Mouse (Mus musculus) myocyte (in vitro differentiated cells): Measurements from ENCODE around the gene Col9a3.

Experiments
- MAX ChIP-seq: IDR thresholded peaks from one replicate; pipeline ENCODE4 v1.6.1; 2011; ENCODE audit warnings: low read depth, mild to moderate bottlenecking, control low read depth
- POLR2A ChIP-seq: IDR thresholded peaks from one replicate; pipeline ENCODE4 v1.6.1; 2011; ENCODE audit warnings: low read depth, mild to moderate bottlenecking, control low read depth, moderate library complexity; ENCODE audit not compliant: insufficient read length

DNA sequence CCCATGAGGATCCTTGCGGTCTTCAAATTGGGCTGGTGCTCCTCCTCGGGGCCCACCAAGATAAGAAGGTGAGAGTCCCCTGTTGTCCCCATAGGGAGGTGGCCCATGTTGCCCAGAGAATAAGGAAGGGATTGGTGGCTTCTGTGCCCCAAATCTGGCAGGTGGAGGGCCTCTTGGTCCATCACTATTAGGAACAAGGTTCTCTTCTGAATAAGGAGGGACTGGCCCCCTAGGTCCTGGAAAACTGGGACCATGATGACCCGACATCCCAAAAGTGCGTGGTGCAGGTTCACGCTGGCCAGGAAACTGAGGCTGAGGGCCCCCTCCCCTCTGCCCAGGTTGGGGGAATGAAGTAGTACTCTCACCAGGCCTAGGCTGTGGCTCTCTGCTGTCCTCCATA, 62.9 kb downstream of the Col9a3 start:
- TF ChIP-seq POLR2A (no peak), MAX (no peak)
